Mouse (Mus musculus): ENCODE data around the gene Ftsj3. TPM values are rescaled to one million over a fixed set of nuclear protein-coding genes. Genes with fewer than 3 reads are reported as not detected.

Ftsj3 gene
- 24.9 and 26.6 TPM in 2 replicates for polyA plus RNA-seq (2015; fragmentation: Nextera tagmentation; extraction: Ambion mirVana)

DNA sequence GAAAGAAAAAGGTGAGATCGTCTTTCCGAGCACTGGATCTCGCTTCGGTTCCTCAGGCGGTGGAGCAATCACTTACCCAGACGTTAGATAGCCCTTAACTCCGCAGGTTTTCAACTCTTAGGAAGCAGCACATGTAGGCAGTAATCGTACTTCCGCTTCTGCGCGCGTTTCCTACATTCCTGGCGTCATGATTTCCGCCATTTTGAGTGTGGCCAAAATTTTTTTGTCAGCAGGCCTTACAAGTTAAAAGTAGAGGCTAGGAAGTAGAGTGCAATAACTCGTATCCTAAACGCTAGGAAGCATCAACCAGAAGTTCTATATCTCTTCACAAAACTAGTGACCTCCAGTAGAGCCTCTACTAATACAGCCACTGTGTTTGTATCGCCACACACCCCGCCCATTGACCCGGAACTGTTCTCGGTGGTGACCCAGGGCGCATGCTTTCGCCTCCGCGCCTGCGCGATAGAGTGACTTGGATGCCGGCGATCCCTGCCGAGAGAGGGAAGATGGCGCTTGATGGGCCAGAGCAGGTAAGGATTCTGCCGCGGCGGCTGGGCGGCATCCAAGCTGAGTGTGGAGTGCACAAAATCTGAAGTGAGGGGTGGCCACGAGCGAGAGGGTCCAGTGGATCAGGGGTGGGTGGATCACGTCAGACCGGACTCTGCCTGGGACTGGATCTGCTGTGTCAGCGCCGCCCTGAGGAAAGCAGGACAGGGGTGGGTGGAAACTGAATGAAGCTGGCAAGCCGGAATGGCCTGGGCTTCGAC is at the start of gene Ftsj3, which contains the start of gene Psmc5:
TSS of gene Ftsj3 (minus strand) at position 395 of the 767 bp plus-strand sequence.
TSS of gene Psmc5 (plus strand) at position 470 of the 767 bp plus-strand sequence.

DNA sequence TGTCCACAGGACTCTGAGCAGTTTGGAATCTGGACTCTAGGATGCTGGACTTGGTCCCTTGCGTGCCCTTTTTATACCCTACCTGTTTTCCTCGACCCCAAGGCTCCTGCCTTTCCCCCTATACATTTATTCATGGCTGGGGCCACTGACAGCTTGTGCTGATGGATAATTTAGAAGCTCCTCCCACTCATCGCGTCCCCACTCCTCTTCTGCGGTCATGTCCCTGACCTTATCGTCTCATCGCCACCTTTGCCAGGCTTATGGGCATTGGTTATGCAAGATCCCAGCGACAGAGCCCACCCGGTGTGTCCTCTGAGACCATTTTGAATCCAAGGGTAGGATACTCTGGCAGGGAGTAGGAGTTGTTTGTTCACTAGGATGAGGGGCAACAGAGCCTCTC is 45.9 kb upstream of the Ftsj3 start, which contains the start of gene Gh:
TSS of gene Gh (minus strand) at position 101 of the 400 bp plus-strand sequence.

DNA sequence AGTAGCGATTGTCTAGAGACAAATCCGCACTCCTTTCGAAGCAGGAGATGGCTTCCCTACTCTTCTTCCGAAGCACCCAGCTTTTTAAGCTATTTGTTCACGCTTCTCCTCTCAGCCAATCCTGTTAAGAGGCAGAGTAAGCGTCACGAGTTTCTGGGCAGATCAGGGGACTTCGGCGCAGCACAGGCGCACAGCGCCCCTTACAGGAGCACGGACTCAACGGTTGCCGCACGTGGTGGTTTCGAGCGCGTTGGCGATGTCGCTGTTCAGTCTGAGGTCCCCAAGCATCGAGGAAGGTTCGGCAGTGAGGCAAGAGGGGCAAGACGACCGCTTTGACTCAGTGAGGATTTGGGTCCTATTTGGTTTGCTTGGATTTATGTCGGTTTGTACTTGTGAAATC is 20.6 kb upstream of the Ftsj3 start, which contains the start of gene Tcam1:
TSS of gene Tcam1 (plus strand) at position 219 of the 400 bp plus-strand sequence.

DNA sequence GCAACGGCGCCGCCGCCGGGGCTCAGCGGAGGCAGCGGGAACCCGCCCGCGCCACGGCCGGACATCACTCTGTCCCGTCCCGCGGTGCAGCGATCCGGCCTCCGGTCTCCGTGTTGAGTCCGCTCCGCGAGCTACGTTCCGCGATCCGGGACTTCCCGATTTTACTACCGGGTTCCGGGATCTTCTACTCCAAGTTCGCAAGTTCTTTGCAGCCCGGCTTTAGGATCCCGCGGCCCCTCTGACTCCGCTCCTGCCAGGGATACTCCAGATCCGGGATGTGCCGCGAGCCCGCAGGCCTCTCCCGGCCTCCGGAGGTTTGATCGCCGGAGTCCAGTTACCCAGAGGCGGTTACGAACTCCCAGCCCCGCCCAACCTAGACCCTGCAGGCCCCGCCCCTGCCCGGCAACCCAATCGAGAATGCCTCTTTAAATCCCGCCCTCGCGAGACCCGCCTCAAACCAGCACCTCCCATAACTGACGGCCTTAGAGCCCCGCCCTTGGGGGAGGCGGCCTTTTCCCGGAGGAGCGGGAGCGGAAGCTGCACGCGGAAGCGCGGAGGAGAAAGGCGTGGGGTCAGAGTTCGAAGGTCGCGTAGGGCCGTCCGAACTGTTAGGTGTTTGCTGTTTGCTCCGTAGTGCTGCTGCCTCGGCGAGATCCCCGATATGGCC is 16.9 kb upstream of the Ftsj3 start, which contains the start of gene Smarcd2:
TSS of gene Smarcd2 (minus strand) at position 329 of the 667 bp plus-strand sequence.

DNA sequence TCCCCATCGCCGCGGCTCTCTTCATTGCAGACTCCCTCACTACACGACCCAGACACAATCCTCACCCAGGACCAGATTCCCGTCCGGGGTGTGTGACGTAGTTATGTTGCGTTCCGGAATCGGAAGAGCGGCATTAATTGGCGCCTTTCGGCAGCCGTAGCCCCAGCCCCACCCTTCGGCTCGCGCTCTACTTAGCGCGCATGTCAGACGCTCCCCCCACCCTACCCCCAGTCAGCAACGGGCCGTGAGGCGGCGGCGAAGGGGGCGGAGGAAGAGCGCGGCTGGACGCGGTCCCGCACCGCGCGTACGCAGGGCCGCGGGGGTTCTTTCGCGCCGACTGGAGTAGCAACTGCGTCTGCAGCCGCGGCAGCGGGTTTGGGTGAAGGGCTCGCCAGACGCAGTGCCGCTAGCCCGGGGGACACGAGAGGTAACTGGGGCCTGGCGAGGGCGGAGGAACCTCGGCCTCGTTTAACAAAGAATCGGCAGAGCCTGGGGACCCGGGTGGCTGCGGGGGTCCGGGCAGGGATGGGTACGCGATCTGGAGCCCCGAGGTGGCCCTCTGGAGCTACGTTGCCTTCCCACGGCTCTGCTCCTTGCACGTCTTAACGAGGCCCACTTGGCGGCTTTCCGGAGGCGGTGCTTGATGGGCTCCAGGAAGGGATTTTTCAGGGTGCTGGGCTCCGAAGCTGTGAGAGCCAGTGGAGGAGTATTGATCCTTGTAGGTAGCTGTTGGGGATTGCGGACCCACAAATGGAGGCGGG is 39.0 kb downstream of the Ftsj3 start, which contains the start of gene Ddx42:
TSS of gene Ddx42 (plus strand) at position 197 of the 761 bp plus-strand sequence.

DNA sequence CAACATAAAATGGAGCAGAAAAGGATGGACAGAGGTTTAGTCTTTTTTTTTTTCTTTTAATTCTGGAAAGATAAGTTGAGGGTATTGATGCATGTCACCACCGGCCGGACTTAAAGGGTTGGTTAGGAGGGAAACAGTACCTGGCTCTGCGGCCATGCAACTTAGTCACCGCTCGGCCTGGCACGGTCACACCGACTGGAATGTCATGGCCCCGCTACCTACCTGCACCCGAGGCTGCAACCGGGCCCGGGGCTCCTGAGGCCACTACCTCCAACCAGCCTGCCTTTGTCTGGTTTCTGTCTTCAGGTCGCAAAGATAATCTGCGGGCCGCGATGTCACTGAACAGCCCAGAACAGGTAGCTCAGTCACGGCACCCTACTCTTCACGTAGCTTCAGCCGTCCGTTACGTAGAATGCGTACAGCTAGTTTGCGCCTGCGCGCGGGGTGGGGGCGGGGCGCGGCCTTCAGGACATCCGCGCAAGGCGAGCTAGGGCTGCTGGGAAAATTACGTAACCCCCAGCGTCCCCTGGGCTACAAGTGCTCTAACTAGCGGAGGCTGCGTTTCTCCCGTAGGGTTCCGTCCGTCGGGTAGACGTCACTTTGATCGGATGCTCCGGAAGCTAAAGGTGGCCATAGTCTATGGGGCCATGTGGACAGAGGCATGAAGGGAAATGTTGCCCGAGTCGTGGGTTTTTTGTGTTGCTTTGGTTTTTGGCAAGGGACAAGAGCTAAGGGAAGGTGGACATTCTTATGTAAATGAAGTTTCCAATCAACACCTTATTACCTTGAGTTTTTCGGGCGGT is 39.8 kb downstream of the Ftsj3 start, which contains the start of gene Ccdc47:
TSS of gene Ccdc47 (minus strand) at position 418 of the 803 bp plus-strand sequence.

DNA sequence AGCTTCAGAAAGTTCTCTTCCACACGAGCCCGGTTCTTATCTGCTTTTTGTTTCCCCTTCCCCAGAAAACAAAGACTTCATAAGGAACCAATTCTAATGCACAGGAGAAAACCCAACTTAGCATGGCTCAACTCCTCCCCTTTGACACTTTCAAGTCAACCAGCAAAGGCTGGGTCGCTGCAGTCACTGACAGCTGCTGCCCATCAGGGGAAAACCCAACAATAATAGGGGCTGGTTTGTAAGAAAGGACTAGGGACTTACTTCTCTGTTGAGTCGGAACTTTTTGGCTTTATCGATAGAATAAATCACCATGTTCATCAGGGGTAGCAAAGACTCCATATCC is 53.8 kb downstream of the Ftsj3 start, which contains the start of gene Strada:
TSS of gene Strada (minus strand) at position 46 of the 343 bp plus-strand sequence.

Other genes with a start within 250 kb of the Ftsj3 start
- gene Kcnh6, start 248.0 kb downstream of the Ftsj3 start, polyA plus RNA-seq (2015; fragmentation: Nextera tagmentation; extraction: Ambion mirVana), result 0.07 and 0.09 TPM in 2 replicates
- gene Dcaf7, start 219.2 kb downstream of the Ftsj3 start, polyA plus RNA-seq (2015; fragmentation: Nextera tagmentation; extraction: Ambion mirVana), result 27.0 and 28.4 TPM in 2 replicates
- gene Taco1, start 190.0 kb downstream of the Ftsj3 start, polyA plus RNA-seq (2015; fragmentation: Nextera tagmentation; extraction: Ambion mirVana), result 10.9 and 11.8 TPM in 2 replicates
- 13.3 and 14.6 TPM in 2 replicates for gene Map3k3, start 171.5 kb downstream of the Ftsj3 start, polyA plus RNA-seq (2015; fragmentation: Nextera tagmentation; extraction: Ambion mirVana)
- gene Gm10840, start 95.2 kb downstream of the Ftsj3 start, polyA plus RNA-seq (2015; fragmentation: Nextera tagmentation; extraction: Ambion mirVana), result not detected in 2 replicates
- 48.7 and 60.5 TPM in 2 replicates for gene Limd2, start 95.2 kb downstream of the Ftsj3 start, polyA plus RNA-seq (2015; fragmentation: Nextera tagmentation; extraction: Ambion mirVana)
- 22.1 and 25.0 TPM in 2 replicates for gene Strada, start 53.9 kb downstream of the Ftsj3 start, polyA plus RNA-seq (2015; fragmentation: Nextera tagmentation; extraction: Ambion mirVana)
- gene Ccdc47, start 39.7 kb downstream of the Ftsj3 start, polyA plus RNA-seq (2015; fragmentation: Nextera tagmentation; extraction: Ambion mirVana), result 71.4 and 81.6 TPM in 2 replicates
- gene Ddx42, start 39.2 kb downstream of the Ftsj3 start, polyA plus RNA-seq (2015; fragmentation: Nextera tagmentation; extraction: Ambion mirVana), result 29.4 and 30.6 TPM in 2 replicates
- 204 and 231 TPM in 2 replicates for gene Psmc5, start 75 bp upstream of the Ftsj3 start, polyA plus RNA-seq (2015; fragmentation: Nextera tagmentation; extraction: Ambion mirVana)
- gene Smarcd2, start 16.9 kb upstream of the Ftsj3 start, polyA plus RNA-seq (2015; fragmentation: Nextera tagmentation; extraction: Ambion mirVana), result 23.1 and 28.6 TPM in 2 replicates
- gene Tcam1, start 20.6 kb upstream of the Ftsj3 start, polyA plus RNA-seq (2015; fragmentation: Nextera tagmentation; extraction: Ambion mirVana), result 0.06 TPM in 2 replicates
- not detected in 2 replicates for gene Gh, start 45.8 kb upstream of the Ftsj3 start, polyA plus RNA-seq (2015; fragmentation: Nextera tagmentation; extraction: Ambion mirVana)
- 1.7 TPM in 2 replicates for gene Cd79b, start 58.7 kb upstream of the Ftsj3 start, polyA plus RNA-seq (2015; fragmentation: Nextera tagmentation; extraction: Ambion mirVana)
- 10.9 and 17.9 TPM in 2 replicates for gene Scn4a, start 97.2 kb upstream of the Ftsj3 start, polyA plus RNA-seq (2015; fragmentation: Nextera tagmentation; extraction: Ambion mirVana)
- gene Prr29, start 109.4 kb upstream of the Ftsj3 start, polyA plus RNA-seq (2015; fragmentation: Nextera tagmentation; extraction: Ambion mirVana), result 3.1 and 3.5 TPM in 2 replicates
- 30.6 and 33.8 TPM in 2 replicates for gene Icam2, start 132.0 kb upstream of the Ftsj3 start, polyA plus RNA-seq (2015; fragmentation: Nextera tagmentation; extraction: Ambion mirVana)
- 1.7 and 2.2 TPM in 2 replicates for gene Ern1, start 231.8 kb upstream of the Ftsj3 start, polyA plus RNA-seq (2015; fragmentation: Nextera tagmentation; extraction: Ambion mirVana)

Measured in skeletal muscle tissue, postnatal 0 days (tissue).